Mouse (Mus musculus): ENCODE data around the gene Whrn. TPM values are rescaled to one million over a fixed set of nuclear protein-coding genes. Genes with fewer than 3 reads are reported as not detected.

Whrn gene
- 10 to 100 TPM; 22.6 to 26.4 TPM for total RNA-seq (2021)
- long read RNA-seq, experiment 1, full-length matches to known transcripts = 8 of 15 reads
- long read RNA-seq, experiment 1, partial matches to known transcripts = 3 of 15 reads
- long read RNA-seq, experiment 1, other reads (novel, unspliced or antisense) = 4 of 15 reads
- long read RNA-seq, experiment 2, full-length matches to known transcripts = 6 of 13 reads
- long read RNA-seq, experiment 2, partial matches to known transcripts = 5 of 13 reads
- long read RNA-seq, experiment 2, other reads (novel, unspliced or antisense) = 2 of 13 reads

GRCm38 (mm10) chr4:63495915-63496278, at the start of gene Whrn:
Whrn (minus strand) TSS chr4:63495991.
- peak; percentile 53 to 58 for DNase-seq (ENCODE audit: low spot score in 2 of 2)

- DNase-seq (ENCODE audit: low spot score in 2 of 2) = no peak
Measured at GRCm38 (mm10) chr4:63545231-63545958, 49.6 kb upstream of the Whrn start.

- DNase-seq (ENCODE audit: low spot score in 2 of 2) = peak; percentile 83 to 90
Measured at GRCm38 (mm10) chr4:63544494-63545230, 48.9 kb upstream of the Whrn start, which contains the start of gene Atp6v1g1. Atp6v1g1 (plus strand) TSS chr4:63544772.

- DNase-seq (ENCODE audit: low spot score in 2 of 2) = no peak
Measured at GRCm38 (mm10) chr4:63543746-63544493, 48.1 kb upstream of the Whrn start.

- no peak for DNase-seq (ENCODE audit: low spot score in 2 of 2)
Measured at GRCm38 (mm10) chr4:63542209-63542608, 46.4 kb upstream of the Whrn start.

GRCm38 (mm10) chr4:63537602-63538001, 41.8 kb upstream of the Whrn start:
- DNase-seq (ENCODE audit: low spot score in 2 of 2) = no peak

- no peak for DNase-seq (ENCODE audit: low spot score in 2 of 2)
Measured at GRCm38 (mm10) chr4:63530409-63530808, 34.6 kb upstream of the Whrn start.

- no peak for DNase-seq (ENCODE audit: low spot score in 2 of 2)
Measured at GRCm38 (mm10) chr4:63528946-63529345, 33.2 kb upstream of the Whrn start.

- DNase-seq (ENCODE audit: low spot score in 2 of 2) = no peak
Measured at GRCm38 (mm10) chr4:63525514-63525913, 29.7 kb upstream of the Whrn start.

- no peak for DNase-seq (ENCODE audit: low spot score in 2 of 2)
Measured at GRCm38 (mm10) chr4:63521813-63522419, 26.1 kb upstream of the Whrn start.

- no peak for DNase-seq (ENCODE audit: low spot score in 2 of 2)
Measured at GRCm38 (mm10) chr4:63515021-63515420, 19.2 kb upstream of the Whrn start.

- no peak for DNase-seq (ENCODE audit: low spot score in 2 of 2)
Measured at GRCm38 (mm10) chr4:63514454-63514984, 18.7 kb upstream of the Whrn start.

- no peak for DNase-seq (ENCODE audit: low spot score in 2 of 2)
Measured at GRCm38 (mm10) chr4:63512921-63513320, 17.1 kb upstream of the Whrn start.

GRCm38 (mm10) chr4:63508232-63508631, 12.4 kb upstream of the Whrn start:
- peak; percentile 54 to 66 for DNase-seq (ENCODE audit: low spot score in 2 of 2)

- DNase-seq (ENCODE audit: low spot score in 2 of 2) = no peak
Measured at GRCm38 (mm10) chr4:63507478-63507877, 11.7 kb upstream of the Whrn start.

- no peak for DNase-seq (ENCODE audit: low spot score in 2 of 2)
Measured at GRCm38 (mm10) chr4:63503949-63504348, 8.2 kb upstream of the Whrn start.

- no peak for DNase-seq (ENCODE audit: low spot score in 2 of 2)
Measured at GRCm38 (mm10) chr4:63501050-63501449, 5.3 kb upstream of the Whrn start.

- DNase-seq (ENCODE audit: low spot score in 2 of 2) = no peak
Measured at GRCm38 (mm10) chr4:63498346-63498745, 2.6 kb upstream of the Whrn start.

- DNase-seq (ENCODE audit: low spot score in 2 of 2) = no peak
Measured at GRCm38 (mm10) chr4:63496312-63496711, 521 bp upstream of the Whrn start.

Measured in adrenal gland, postnatal 4 days (tissue).